Mouse (Mus musculus) retina, postnatal 1 day (tissue): ENCODE measurements around the gene Trim40.

ENCODE experiments used
- DNase-seq: peaks from one replicate; pipeline ENCODE4 v3.0.0-alpha.2; 2012

Gene Trim40

DNA sequence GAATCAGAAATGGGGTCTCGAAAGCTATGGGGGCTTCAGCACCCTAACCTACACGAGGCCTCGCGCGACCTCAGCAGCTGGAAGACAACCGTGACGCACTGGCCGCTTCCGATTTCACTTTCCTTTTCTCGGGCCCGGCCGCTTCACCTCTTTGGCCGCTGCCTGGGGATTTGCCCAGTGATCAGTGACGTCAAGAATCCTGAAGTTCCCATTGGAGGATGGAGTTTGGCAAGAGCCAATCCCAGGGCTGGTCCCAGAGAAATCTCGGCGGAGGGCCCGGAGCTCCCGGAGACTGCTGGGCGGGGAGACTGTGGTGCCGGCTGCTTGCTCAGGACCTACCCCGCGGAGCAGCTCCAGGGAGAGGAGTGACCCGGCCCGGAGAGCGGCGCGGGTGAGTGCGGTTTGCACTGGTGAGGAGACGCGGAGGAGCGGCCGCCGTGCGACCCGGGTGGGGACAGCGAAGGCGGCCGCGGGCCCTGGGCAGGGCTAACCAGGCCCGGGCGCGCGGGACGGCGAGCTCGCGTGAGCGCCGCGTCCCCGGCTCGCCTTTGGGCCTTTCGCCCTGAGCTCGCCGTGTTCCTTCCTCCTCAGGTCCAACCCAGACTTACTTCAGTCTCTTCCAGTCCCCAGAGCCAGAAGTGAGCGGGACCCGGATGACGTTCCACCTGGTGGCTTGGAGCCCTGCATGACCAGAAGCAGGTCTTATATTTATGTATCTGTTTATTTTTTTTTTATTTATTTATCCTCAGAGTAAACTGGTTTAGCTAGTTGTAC lies 52.9 kb downstream of the Trim40 start, which contains the start of gene Trim26:
TSS of gene Trim26 (plus strand) at position 261 of the 774 bp plus-strand sequence.
- DNase-seq = peak; percentile 99

DNA sequence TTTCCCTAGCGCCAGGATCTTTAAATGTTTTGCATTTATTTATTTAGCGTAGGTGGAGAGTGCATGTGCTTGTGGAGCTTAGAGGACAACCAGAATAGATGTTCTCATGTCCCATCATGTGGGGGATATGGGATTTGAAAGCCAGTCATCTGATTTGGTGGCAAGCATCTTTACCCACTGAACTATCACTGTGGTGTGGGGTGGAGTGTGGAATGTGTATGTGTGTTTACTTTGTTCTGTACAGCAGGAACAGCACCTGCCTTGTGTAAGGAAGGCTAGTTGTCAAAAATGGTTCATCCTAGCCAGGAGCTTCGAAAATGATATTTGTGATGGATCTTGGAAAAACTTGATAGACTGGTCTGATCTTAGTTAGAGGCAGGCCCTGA lies 53.5 kb downstream of the Trim40 start:
- no peak for DNase-seq

DNA sequence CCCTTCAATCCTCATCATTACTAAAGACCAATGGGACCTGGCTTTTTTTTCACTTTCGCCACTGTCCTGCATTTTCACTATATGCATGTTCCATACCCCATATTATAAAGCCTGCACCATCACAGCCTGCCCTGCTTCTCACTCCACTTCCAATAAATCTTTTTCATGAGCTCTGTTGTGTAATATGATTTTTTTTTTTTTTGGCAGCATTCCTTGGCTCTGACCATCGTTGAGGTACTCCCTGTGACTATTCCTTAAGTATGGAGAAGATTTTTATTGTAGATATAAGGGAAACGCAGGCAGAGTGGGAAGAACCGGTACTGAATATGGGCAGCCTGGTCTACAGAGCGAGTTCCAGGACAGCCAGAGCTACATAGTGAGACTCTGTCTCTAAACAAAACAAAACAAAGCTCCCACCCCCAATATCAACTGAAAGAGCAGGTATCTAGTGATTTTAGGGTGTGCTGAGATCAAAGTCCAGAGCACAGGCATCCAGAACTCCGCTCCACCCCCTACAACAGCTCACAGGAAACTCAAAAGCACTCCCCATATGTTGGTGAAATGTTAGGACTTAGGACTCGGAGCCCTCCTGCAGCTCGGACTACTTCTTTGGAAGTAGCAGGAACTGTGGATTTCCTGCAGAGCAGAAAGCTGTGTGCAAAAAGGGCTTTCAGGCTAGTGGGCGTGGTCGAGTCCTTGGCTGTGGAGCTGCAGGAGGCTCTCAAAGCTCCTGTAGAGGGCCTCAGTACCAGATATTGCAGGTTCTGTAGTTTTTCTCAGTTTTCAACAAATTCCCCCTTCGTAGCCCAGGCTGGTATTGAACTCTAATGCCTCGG lies 54.1 kb downstream of the Trim40 start:
- peak; percentile 38 for DNase-seq

DNA sequence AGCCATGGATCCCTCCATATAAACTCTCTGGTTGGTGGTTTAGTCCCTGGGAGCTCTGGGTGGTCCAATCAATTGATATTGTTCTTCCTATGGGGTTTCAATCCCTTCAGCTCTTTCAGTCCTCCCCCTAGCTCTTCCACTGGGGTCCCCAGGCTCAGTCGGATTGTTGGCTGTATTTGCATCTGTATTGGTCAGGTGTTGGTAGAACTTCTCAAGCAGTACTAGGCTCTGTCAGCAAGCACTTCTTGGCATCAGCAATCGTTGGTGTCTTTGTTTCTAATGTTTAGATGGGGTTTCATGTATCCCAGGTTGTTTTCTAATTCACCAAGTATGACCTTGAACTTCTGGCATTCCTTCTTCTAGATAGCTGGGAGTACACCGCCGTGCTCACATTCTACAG lies 57.2 kb downstream of the Trim40 start:
- no peak for DNase-seq
